Mouse (Mus musculus) thymus, adult 2 months (tissue): ENCODE data around the gene Akr1c14. TPM values are rescaled to one million over a fixed set of nuclear protein-coding genes. Genes with fewer than 3 reads are reported as not detected.

Experiments
- DNase-seq: peaks from one replicate; pipeline ENCODE4 v3.0.0; 2021
- H3K27ac ChIP-seq: fragments of 200-500 bp; 2 replicates; pipeline ENCODE4 v1.5.1; 2012; ENCODE audit warnings: low read length, control low read depth; ENCODE audit not compliant: control insufficient read depth, insufficient read depth
- H3K27me3 ChIP-seq: fragments of 200-500 bp; 2 replicates; pipeline ENCODE4 v1.6.1; 2012; ENCODE audit warnings: mild to moderate bottlenecking, low read length, moderate library complexity, mixed read lengths; ENCODE audit not compliant: control insufficient read depth, insufficient read depth
- H3K36me3 ChIP-seq: fragments of 200-500 bp; 2 replicates; pipeline ENCODE4 v1.6.1; 2012; ENCODE audit warnings: mild to moderate bottlenecking, low read length, moderate library complexity; ENCODE audit not compliant: control insufficient read depth, insufficient read depth
- H3K4me1 ChIP-seq: fragments of 200-500 bp; replicated peaks from 2 replicates; pipeline ENCODE4 v1.6.1; 2012; ENCODE audit warnings: low read length; ENCODE audit not compliant: control insufficient read depth, insufficient read depth
- H3K4me3 ChIP-seq: fragments of 200-500 bp; 2 replicates; pipeline ENCODE4 v1.5.1; 2012; ENCODE audit warnings: mild to moderate bottlenecking, low read length, control low read depth, moderate library complexity; ENCODE audit not compliant: control insufficient read depth, insufficient read depth
- CTCF ChIP-seq: fragments of 200-500 bp; IDR thresholded peaks from 2 replicates; pipeline ENCODE4 v1.5.1; 2012; ENCODE audit warnings: mild to moderate bottlenecking, control low read depth, low read length, moderate library complexity, borderline replicate concordance; ENCODE audit not compliant: control insufficient read depth, poor library complexity, insufficient read depth; ENCODE audit errors: extremely low read depth
- POLR2A ChIP-seq: fragments of 200-500 bp; IDR thresholded peaks from 2 replicates; pipeline ENCODE4 v1.6.1; 2012; ENCODE audit warnings: mild to moderate bottlenecking, low read length, control low read depth, moderate library complexity; ENCODE audit not compliant: control insufficient read depth, poor library complexity, insufficient read depth; ENCODE audit errors: extremely low read depth
- WGBS: fragments of 180-500 bp; shearing (Covaris S2); methylation state at CpG from one replicate; pipeline ENCODE4 v1.1.7; 2018; 5-methylcytosine and 5-hydroxymethylcytosine counted together
- polyA plus RNA-seq: library from polyadenylated mRNA; depleted of rRNA; stranded (reverse); fragments of >200 nt; gene quantifications from 2 replicates; pipeline ENCODE4 v1.2.3, GENCODE M21; 2012

The Akr1c14 gene
- polyA plus RNA-seq, 1 experiment, result 0.19 TPM

DNA sequence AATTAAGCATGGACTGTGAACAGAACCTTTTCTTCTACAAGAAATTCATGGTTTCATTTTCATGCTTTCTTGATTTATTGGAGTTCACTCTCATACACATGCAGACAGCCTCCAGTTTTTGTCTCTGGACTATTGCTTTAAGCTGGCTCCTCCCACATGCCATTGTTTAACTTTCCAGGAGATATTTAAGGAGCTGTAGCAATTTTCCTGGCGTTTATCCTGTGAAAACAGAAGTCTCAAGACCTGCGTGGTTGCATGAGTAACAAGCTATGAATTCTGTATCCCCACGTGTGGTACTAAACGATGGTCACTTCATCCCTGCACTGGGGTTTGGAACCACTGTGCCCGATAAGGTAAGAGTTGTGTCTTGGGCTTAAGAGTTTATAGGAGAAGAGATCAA is 10.6 kb downstream of the Akr1c14 start:
- TF ChIP-seq CTCF (no peak), POLR2A (no peak)
- no peaks in the 10 kb centered on the region for H3K4me1 ChIP-seq
- H3K27me3 ChIP-seq, result no peaks in the 10 kb centered on the region
- H3K27ac ChIP-seq, result no peak overlapping the region
- 36% methylated on average over 5 of the region's 5 CpGs for WGBS
- H3K4me3 ChIP-seq, result no peak overlapping the region
- DNase-seq, result no peak
- no peaks in the 10 kb centered on the region for H3K36me3 ChIP-seq

DNA sequence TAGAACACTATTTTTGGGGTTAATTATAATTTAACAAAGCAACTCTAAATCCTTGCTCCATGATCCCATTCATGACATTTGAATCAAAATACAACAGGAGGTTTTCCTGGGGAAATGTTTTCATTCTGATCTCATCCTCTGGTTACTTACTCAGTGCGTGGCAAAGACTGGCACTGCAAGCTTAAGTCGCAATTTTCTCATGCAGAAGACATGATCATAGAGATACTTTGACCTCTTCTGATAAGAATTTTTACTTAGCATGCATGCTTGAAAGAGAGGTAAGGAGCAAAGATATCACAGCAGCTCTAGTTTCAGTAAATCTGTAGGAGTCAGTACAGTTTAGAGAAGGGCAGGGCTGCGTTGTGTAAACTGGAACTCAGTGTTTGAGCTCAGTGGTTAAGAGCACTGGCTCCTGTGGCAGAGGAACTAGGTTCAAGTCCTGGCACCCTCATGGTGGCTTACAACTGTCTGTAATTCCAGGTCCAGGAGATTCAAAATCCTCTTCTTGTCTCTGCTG is 11.5 kb downstream of the Akr1c14 start:
- 63% methylated on average over 3 of the region's 3 CpGs for WGBS
- Histone ChIP-seq H3K27ac (no peak overlapping the region), H3K27me3 (no peaks in the 10 kb centered on the region), H3K4me3 (no peak overlapping the region), H3K4me1 (no peaks in the 10 kb centered on the region), H3K36me3 (no peaks in the 10 kb centered on the region)
- DNase-seq, result no peak
- TF ChIP-seq CTCF (no peak), POLR2A (no peak)

DNA sequence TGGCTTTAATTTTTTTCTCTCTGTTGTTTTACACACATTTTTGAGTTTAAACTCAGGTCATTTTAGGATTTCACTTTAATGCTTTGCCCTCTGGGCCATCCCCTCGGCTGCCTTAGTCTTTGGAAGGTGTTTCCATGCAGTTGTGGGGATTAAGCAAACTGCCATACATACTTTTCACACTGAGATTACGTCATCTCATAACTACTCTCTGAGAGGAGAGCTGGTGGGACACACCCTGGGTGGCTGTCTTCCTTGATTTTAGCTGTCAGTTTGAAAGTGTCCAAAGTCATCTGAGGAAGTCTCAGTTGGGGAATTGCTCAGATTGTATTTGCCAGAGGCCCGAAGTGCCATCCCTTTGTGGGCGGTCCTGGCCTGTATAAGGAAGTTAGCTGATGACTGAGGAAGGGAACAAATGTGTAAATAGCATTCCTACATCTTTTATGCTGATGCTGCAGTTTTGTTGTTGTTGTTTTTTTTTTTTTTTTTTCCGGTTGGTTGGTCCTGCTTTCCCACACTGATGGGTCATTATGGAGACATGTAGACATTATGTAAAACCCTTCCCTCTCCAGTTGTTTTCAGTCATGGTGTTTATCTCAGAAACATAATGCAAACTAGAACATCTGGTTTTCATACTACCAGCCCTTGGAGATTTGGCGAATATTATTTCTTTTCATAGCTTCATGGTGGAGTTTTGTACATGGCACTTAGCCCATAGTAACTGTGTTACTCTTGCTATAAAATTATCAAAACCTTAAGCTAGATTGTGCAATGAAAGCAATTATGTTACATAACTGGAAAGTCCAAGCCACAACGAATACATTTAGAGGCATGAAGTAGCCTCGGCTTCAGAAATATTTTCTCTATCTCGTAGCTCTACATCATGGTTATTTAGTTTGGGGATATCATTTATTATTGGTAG is 28.0 kb downstream of the Akr1c14 start:
- no peak for TF ChIP-seq CTCF
- TF ChIP-seq POLR2A, result no peak
- whole genome bisulfite sequencing, result 89% methylated on average over 9 of the region's 9 CpGs
- DNase-seq, result no peak
- no peaks in the 10 kb centered on the region for H3K36me3 ChIP-seq
- H3K27me3 ChIP-seq, result no peaks in the 10 kb centered on the region
- H3K27ac ChIP-seq, result no peak overlapping the region
- no peaks in the 10 kb centered on the region for H3K4me1 ChIP-seq
- no peak overlapping the region for H3K4me3 ChIP-seq

DNA sequence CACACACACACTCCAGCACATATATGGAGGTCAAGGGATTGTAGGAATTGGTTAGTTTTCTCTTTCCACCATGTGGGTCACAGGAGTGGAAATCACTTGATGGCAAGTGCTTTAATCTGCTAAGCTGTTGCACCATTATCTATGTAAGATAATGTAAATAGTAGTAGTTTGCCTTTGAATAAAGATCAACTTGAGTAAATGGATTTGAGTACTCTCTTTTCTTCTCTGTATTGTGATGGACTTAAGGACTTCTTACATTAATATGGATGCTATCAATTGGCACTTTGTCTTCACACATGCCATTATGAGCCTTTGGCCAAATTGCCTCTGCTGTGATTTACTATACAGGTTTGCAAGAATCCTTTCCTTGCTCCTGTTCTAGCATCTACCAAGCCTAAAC is 31.1 kb downstream of the Akr1c14 start:
- Histone ChIP-seq H3K4me3 (no peak overlapping the region), H3K4me1 (no peaks in the 10 kb centered on the region), H3K27me3 (no peaks in the 10 kb centered on the region), H3K27ac (no peak overlapping the region), H3K36me3 (no peaks in the 10 kb centered on the region)
- no peak for DNase-seq
- TF ChIP-seq CTCF, result no peak
- TF ChIP-seq POLR2A, result no peak

DNA sequence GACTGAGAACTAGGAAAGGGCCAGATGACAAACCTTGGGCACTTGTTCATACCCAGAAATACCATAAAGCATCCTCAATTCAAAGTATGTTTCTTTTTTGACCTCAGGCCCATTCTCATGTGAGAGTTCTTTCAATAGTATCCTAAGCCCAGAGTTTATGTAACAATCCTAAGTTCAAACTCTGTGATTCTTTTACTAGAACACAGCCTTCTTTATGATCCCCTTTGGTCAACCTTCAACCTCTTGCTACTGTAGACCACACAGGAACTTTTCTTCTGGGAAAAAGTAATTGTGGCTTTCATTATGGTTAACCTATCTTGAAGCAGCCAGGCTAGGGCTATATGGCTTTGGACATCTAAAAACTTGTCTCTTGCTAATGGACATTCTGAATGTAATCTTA is 52.9 kb downstream of the Akr1c14 start:
- Histone ChIP-seq H3K36me3 (no peaks in the 10 kb centered on the region), H3K27ac (no peak overlapping the region), H3K4me3 (no peak overlapping the region), H3K27me3 (no peaks in the 10 kb centered on the region), H3K4me1 (no peaks in the 10 kb centered on the region)
- no peak for DNase-seq
- TF ChIP-seq POLR2A (no peak), CTCF (no peak)

DNA sequence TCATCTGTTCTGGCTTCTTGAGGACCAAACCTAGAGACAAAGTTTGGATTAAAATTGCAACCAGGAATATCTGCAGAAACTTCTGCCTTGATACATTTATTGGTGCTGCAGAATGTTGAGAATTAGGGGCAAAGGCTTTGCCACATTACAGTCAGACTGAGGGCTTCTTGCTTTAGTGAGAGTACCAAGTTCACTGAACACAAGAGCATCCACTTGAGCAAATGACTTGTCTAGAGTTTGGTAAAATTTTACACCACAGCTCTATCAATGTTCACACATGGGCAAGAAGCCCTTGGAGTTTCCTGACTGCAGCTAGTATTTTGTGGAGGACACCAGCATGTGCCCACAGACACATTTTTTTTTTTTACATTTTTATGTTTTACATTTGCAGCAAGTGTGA is 53.9 kb downstream of the Akr1c14 start:
- no peak for DNase-seq
- H3K27ac ChIP-seq, result no peak overlapping the region
- no peaks in the 10 kb centered on the region for H3K4me1 ChIP-seq
- no peak for TF ChIP-seq POLR2A
- TF ChIP-seq CTCF, result no peak
- H3K36me3 ChIP-seq, result no peaks in the 10 kb centered on the region
- no peak overlapping the region for H3K4me3 ChIP-seq
- H3K27me3 ChIP-seq, result no peaks in the 10 kb centered on the region
